Mouse (Mus musculus): ENCODE measurements around the gene Zfp14. TPM values are rescaled to one million over a fixed set of nuclear protein-coding genes. Genes with fewer than 3 reads are reported as not detected.
A peak's percentile ranks its signal among the peaks of the same experiment; 100 is the strongest.

Gene Zfp14
- 3.8 and 4.0 TPM in 2 replicates for polyA plus RNA-seq (2014; fragmentation: Nextera tagmentation; extraction: Ambion mirVana)

DNA sequence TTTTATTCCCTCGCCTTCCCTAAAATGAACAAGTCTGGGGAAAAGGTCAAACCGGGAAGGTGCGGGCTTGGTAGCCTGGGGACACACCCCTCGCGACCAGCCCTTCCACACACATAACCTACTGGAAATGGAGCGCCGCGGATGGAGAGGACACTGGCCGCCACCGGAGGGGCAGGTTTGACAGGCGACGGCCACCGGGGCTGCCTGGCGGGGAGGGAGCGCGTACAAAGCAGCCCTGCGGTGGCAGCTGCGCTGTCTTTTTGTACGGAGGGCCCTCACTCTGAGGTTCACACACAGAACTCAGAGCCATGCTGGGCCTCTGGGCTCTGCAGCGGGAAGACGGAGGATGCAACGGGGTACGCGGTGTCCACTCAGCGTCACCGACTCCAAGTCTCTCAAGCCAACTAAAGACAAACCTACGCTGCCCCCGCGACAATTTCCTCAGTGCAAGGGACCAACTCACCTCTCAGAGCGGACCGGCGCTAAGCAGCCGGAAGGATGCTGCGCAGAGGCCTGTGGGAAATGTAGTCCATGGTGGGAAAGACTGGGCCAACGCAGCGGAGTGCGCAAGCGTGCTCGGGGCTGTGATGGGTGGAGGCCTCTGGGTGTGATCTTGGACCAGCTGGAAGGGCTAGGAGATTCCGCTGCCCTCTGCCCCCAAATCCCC, at the start of gene Zfp14:
Gene Zfp14 (minus strand): TSS at position 499 of the 667 bp plus-strand sequence.
- WGBS: under 1% methylated on average over 40 of the region's 40 CpGs
- no peaks in the 10 kb centered on the region for H3K9me3 ChIP-seq (ENCODE audit: control insufficient read depth, low read length)
- H3K4me3 ChIP-seq (ENCODE audit: low read depth, low read length): peak within 1 kb of the TSS; percentile 83
- no peaks in the 10 kb centered on the region for H3K27me3 ChIP-seq (ENCODE audit: control insufficient read depth, insufficient read depth, low read length)
- peak within 1 kb of the TSS; percentile 68 for H3K4me2 ChIP-seq (ENCODE audit: low read depth, severe bottlenecking)
- peak; percentile 92 for DNase-seq (ENCODE audit: low spot score)
- peak; percentile 96 for ATAC-seq (ENCODE audit: insufficient number of reproducible peaks, low FRiP score, low TSS enrichment, low read depth)
- no peaks in the 10 kb centered on the region for H3K36me3 ChIP-seq (ENCODE audit: control insufficient read depth, insufficient read depth, low read length)
- H3K9ac ChIP-seq (ENCODE audit: low read length): peak within 1 kb of the TSS; percentile 73
- 0 out of 2 replicates have a peak, but pooled peaks cover 3% of the 10 kb centered on the region for H3K4me1 ChIP-seq (ENCODE audit: control insufficient read depth, insufficient read depth, low read length)
- no peak within 1 kb of the TSS; the same call in 1 of the 2 replicates for H3K27ac ChIP-seq (replicated peaks; ENCODE audit: low read depth, low read length)

DNA sequence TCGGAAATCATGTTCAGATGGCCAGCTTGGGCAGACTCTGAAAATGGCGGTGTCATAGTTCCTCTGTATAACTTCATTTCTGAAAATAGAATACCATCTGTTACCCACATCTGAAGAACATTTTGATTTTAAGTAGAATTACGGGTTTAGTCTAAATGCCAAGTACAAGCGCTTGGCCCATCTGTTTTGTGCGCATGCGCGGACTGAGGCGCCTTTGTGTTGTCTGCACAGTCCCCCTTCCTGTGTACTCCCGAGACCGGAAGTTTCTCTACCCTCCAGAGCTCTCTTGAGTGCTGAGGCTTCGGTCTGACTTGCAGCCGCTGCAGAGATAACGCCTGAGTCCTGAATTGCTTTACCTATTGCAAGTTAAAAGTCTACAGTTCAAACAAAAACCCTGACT, 48.1 kb upstream of the Zfp14 start:
- ATAC-seq (ENCODE audit: insufficient number of reproducible peaks, low FRiP score, low TSS enrichment, low read depth) (no peak), DNase-seq (ENCODE audit: low spot score) (no peak)
- Histone ChIP-seq H3K27ac (replicated peaks; ENCODE audit: low read depth, low read length) (no peak overlapping the region), H3K9me3 (ENCODE audit: control insufficient read depth, low read length) (peaks cover 13% of the 10 kb centered on the region), H3K4me3 (ENCODE audit: low read depth, low read length) (no peak overlapping the region), H3K4me2 (ENCODE audit: low read depth, severe bottlenecking) (no peak overlapping the region), H3K36me3 (ENCODE audit: control insufficient read depth, insufficient read depth, low read length) (peaks cover 31% of the 10 kb centered on the region), H3K4me1 (ENCODE audit: control insufficient read depth, insufficient read depth, low read length) (0 out of 2 replicates have a peak, but pooled peaks cover 1% of the 10 kb centered on the region), H3K27me3 (ENCODE audit: control insufficient read depth, insufficient read depth, low read length) (no peaks in the 10 kb centered on the region), H3K9ac (ENCODE audit: low read length) (no peak overlapping the region)
- 96% methylated on average over 13 of the region's 13 CpGs for WGBS

DNA sequence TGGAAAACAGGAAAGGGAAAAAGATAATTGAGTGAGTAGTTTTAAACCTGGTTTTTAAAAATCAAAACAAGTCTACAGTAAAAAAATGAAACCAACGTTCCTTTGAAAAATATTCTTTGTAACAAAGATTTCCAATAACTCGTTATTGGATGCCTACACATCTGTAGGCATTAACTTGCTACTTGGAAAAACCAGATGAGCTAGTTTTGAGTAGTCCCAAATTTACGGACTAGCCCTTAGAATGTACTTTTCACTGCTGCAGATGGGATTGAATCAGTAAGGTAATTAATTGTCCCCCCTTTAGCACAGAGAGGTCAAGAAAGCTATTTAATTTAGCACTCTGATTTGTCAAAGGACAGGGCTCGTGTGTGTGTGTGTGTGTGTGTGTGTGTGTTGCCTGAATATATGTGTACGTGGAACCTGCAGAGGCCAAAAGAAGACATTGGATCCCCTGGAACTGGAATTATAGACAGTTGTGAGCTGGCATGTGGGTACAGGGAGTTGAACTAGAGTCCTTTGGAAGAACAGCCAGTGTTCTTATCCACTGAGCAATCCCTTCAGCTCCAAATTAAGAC, 44.5 kb upstream of the Zfp14 start:
- WGBS: 12% methylated on average over 5 of the region's 5 CpGs

GRCm38 (mm10) chr7:30094646-30095429, 43.7 kb upstream of the Zfp14 start, which contains the start of gene Zfp260:
Gene Zfp260 (plus strand): TSS chr7:30094777.
- Histone ChIP-seq H3K27ac (replicated peaks; ENCODE audit: low read depth, low read length) (peak within 1 kb of the TSS; percentile 96), H3K4me1 (ENCODE audit: control insufficient read depth, insufficient read depth, low read length) (0 out of 2 replicates have a peak, but pooled peaks cover 3% of the 10 kb centered on the region), H3K4me3 (ENCODE audit: low read depth, low read length) (peak within 1 kb of the TSS; percentile 55), H3K36me3 (ENCODE audit: control insufficient read depth, insufficient read depth, low read length) (peaks cover 3% of the 10 kb centered on the region; the same call in 1 of the 2 replicates), H3K9ac (ENCODE audit: low read length) (peak within 1 kb of the TSS; percentile 81), H3K9me3 (ENCODE audit: control insufficient read depth, low read length) (no peaks in the 10 kb centered on the region), H3K4me2 (ENCODE audit: low read depth, severe bottlenecking) (peak within 1 kb of the TSS; percentile 47), H3K27me3 (ENCODE audit: control insufficient read depth, insufficient read depth, low read length) (no peaks in the 10 kb centered on the region)
- ATAC-seq (ENCODE audit: insufficient number of reproducible peaks, low FRiP score, low TSS enrichment, low read depth) (peak; percentile 76), DNase-seq (ENCODE audit: low spot score) (peak; percentile 95)
- under 1% methylated on average over 26 of the region's 26 CpGs for WGBS

More for the DNA sequence above, 44.5 kb upstream of the Zfp14 start:
- peak overlapping the region; percentile 47 for H3K4me2 ChIP-seq (ENCODE audit: low read depth, severe bottlenecking)
- DNase-seq (ENCODE audit: low spot score) (no peak), ATAC-seq (ENCODE audit: insufficient number of reproducible peaks, low FRiP score, low TSS enrichment, low read depth) (no peak)
- no peaks in the 10 kb centered on the region for H3K9me3 ChIP-seq (ENCODE audit: control insufficient read depth, low read length)
- peaks cover 9% of the 10 kb centered on the region; the same call in 1 of the 2 replicates for H3K36me3 ChIP-seq (ENCODE audit: control insufficient read depth, insufficient read depth, low read length)
- peak overlapping the region; percentile 55 for H3K4me3 ChIP-seq (ENCODE audit: low read depth, low read length)
- H3K27me3 ChIP-seq (ENCODE audit: control insufficient read depth, insufficient read depth, low read length): no peaks in the 10 kb centered on the region
- H3K4me1 ChIP-seq (ENCODE audit: control insufficient read depth, insufficient read depth, low read length): 0 out of 2 replicates have a peak, but pooled peaks cover 3% of the 10 kb centered on the region
- H3K27ac ChIP-seq (replicated peaks; ENCODE audit: low read depth, low read length): peak overlapping the region; percentile 96; the same call in 1 of the 2 replicates
- peak overlapping the region; percentile 53 for H3K9ac ChIP-seq (ENCODE audit: low read length)

GRCm38 (mm10) chr7:30093918-30094415, 42.8 kb upstream of the Zfp14 start:
- Histone ChIP-seq H3K36me3 (ENCODE audit: control insufficient read depth, insufficient read depth, low read length) (no peaks in the 10 kb centered on the region; the same call in 1 of the 2 replicates), H3K9ac (ENCODE audit: low read length) (0 out of 2 replicates have a peak overlapping the region, but pooled peaks have one; percentile 0), H3K4me1 (ENCODE audit: control insufficient read depth, insufficient read depth, low read length) (peaks cover 9% of the 10 kb centered on the region), H3K4me2 (ENCODE audit: low read depth, severe bottlenecking) (peak overlapping the region; percentile 38), H3K9me3 (ENCODE audit: control insufficient read depth, low read length) (no peaks in the 10 kb centered on the region), H3K27ac (replicated peaks; ENCODE audit: low read depth, low read length) (no peak overlapping the region), H3K4me3 (ENCODE audit: low read depth, low read length) (peak overlapping the region; percentile 55), H3K27me3 (ENCODE audit: control insufficient read depth, insufficient read depth, low read length) (no peaks in the 10 kb centered on the region)
- DNase-seq (ENCODE audit: low spot score) (no peak), ATAC-seq (ENCODE audit: insufficient number of reproducible peaks, low FRiP score, low TSS enrichment, low read depth) (no peak)
- 68% methylated on average over 6 of the region's 6 CpGs for WGBS

DNA sequence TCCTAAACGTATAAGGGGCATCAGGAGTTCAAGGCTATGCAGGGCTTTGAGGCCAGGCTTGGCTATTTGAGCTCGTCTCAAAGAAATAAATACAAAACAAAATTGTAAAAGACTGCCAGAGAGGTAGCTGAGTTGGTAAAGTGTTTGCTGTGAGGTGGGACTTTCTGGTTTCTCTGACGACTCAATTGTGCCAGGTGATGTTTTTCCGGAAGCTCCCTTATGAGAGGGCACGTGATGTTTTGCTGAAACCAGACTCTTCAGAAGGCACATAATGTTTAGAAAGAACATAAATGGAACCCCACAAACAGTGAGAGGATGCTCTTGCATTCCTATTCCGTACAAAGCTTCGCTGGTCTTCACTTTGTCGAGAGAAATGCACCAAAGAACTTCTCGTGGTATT, 41.5 kb upstream of the Zfp14 start:
- ATAC-seq (ENCODE audit: insufficient number of reproducible peaks, low FRiP score, low TSS enrichment, low read depth) (no peak), DNase-seq (ENCODE audit: low spot score) (no peak)
- Histone ChIP-seq H3K4me3 (ENCODE audit: low read depth, low read length) (no peak overlapping the region), H3K4me2 (ENCODE audit: low read depth, severe bottlenecking) (no peak overlapping the region), H3K27me3 (ENCODE audit: control insufficient read depth, insufficient read depth, low read length) (no peaks in the 10 kb centered on the region), H3K9ac (ENCODE audit: low read length) (no peak overlapping the region), H3K27ac (replicated peaks; ENCODE audit: low read depth, low read length) (no peak overlapping the region), H3K9me3 (ENCODE audit: control insufficient read depth, low read length) (no peaks in the 10 kb centered on the region), H3K4me1 (ENCODE audit: control insufficient read depth, insufficient read depth, low read length) (peaks cover 9% of the 10 kb centered on the region), H3K36me3 (ENCODE audit: control insufficient read depth, insufficient read depth, low read length) (no peaks in the 10 kb centered on the region)
- 87% methylated on average over 9 of the region's 9 CpGs for WGBS

DNA sequence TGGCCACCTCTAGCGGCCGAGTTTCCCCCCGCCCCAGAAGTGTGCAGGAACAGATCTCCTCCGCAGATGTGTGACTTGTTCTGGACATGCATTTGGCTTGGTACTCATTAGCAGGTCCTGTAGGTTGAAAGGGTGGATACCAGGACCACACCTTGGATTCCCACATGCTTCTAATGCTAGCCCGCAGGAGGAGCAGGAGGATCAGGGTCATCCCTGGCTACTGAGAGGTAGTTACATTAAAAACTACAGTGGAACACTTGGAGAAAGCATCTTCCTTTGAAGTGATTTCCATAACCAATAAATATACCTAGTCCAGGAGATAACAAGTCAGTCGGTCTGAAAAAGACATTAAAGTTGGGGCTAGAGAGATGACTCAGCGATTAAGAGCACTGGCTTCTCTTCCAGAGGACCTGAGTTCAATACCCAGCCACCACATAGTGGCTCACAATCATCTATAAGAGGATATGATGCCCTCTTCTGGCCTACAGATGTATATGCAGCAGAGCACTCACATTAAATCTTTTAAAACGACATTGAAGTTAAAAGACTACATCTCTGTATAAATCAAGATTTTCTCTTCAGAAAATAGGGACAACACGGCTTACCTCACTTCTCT, 39.9 kb upstream of the Zfp14 start:
- H3K9ac ChIP-seq (ENCODE audit: low read length): peak overlapping the region; percentile 80
- H3K4me3 ChIP-seq (ENCODE audit: low read depth, low read length): peak overlapping the region; percentile 71
- peaks cover 9% of the 10 kb centered on the region for H3K4me1 ChIP-seq (ENCODE audit: control insufficient read depth, insufficient read depth, low read length)
- no peaks in the 10 kb centered on the region for H3K9me3 ChIP-seq (ENCODE audit: control insufficient read depth, low read length)
- H3K27me3 ChIP-seq (ENCODE audit: control insufficient read depth, insufficient read depth, low read length): no peaks in the 10 kb centered on the region
- H3K27ac ChIP-seq (replicated peaks; ENCODE audit: low read depth, low read length): no peak overlapping the region
- H3K36me3 ChIP-seq (ENCODE audit: control insufficient read depth, insufficient read depth, low read length): peaks cover 4% of the 10 kb centered on the region; the same call in 1 of the 2 replicates
- no peak for ATAC-seq (ENCODE audit: insufficient number of reproducible peaks, low FRiP score, low TSS enrichment, low read depth)
- peak; percentile 36 for DNase-seq (ENCODE audit: low spot score)
- peak overlapping the region; percentile 77; the same call in 1 of the 2 replicates for H3K4me2 ChIP-seq (ENCODE audit: low read depth, severe bottlenecking)
- WGBS: 7% methylated on average over 9 of the region's 9 CpGs
